Mouse (Mus musculus): Measurements from ENCODE around the gene Insc.
"Not testable (repeated sequence)": the region's sequence is repeated elsewhere in the genome, so short reads cannot be mapped to it uniquely, and the experiment has no call there.

Insc gene

GRCm38 (mm10) chr7:114743022-114743780 is at the start of gene Insc:
Gene Insc (plus strand): TSS chr7:114743694.
- no peak for DNase-seq

- no peak for DNase-seq
Measured at GRCm38 (mm10) chr7:114700871-114701270, 42.6 kb upstream of the Insc start.

DNA sequence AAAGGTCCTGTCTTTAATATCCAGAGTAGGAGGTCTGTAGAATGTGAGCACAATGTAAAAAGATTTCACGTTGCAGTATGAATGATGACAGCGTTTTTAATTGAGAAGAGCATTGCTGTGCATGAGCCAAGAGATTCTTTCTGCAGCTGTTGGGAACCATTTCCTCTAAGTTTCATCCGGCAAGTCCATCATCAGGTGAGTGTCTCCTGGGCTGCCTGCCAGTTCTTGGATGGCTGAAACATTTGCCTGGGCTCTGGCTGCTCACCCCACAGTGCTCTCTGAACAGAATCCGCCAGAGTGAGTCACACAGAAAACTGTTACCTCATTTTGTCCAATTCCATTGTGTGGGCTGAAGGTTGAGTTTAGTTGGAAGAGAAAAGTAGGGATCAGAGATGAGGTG is 36.8 kb upstream of the Insc start:
- no peak for DNase-seq

- no peak for DNase-seq
Measured at GRCm38 (mm10) chr7:114707398-114707797, 36.1 kb upstream of the Insc start.

DNA sequence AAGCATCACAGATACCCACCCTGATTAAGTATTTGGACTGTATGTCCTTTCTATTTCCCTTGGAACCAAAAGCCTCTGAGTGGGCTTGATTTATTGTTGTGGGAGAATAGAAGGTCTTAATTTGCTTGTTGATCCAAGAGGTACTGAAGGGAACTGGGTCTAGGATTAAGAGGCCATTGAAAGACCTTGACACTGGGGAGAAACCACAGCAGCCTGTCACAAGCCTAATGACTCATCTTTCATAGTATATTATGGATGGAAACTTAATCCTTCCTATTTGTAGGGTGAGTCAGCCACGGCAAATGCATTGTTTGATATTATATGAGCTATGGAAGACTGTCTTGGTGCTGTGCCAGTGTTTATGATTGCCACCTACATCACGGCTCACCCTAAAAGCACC is 33.1 kb upstream of the Insc start:
- no peak for DNase-seq

- DNase-seq = no peak
Measured at GRCm38 (mm10) chr7:114712523-114712922, 31.0 kb upstream of the Insc start.

GRCm38 (mm10) chr7:114718300-114718699 is 25.2 kb upstream of the Insc start, which contains the start of gene Calcb:
Gene Calcb (plus strand): TSS chr7:114718643.
- no peak for DNase-seq

DNA sequence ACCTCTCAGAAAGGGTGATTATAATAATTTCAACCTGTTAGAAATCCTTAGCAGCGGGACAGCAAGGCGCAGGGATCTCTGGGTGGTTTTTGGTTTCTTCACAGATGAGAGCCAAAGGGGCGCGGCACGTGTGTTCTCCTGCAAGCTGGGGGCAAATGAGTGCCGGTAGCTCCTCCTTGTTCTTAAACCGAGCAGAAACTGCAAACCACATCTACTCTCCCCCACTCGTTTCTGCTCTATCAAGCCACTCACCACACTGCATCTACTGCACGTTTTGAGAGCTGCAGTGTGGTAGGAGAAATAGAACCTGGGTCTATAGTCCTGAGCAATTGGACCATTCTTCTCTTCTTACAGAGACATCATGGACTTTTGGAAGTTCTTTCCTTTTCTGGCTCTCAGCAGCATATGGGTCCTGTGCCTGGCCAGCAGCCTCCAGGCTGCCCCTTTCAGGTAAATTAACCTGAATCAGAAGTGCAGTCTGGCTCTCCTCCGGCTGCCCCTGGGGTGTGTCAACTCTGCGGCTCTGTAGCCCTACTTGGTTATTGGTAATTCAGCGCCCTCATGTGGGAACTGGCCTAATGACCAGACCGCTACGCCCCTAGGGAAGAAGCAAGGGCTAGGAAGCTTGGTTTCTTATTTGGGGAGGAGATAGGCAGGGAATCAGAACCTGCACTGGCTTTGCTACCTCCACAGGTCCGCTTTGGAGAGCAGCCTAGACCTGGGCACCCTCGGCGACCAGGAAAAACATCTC is 23.9 kb upstream of the Insc start:
- DNase-seq = peak; percentile 48

DNA sequence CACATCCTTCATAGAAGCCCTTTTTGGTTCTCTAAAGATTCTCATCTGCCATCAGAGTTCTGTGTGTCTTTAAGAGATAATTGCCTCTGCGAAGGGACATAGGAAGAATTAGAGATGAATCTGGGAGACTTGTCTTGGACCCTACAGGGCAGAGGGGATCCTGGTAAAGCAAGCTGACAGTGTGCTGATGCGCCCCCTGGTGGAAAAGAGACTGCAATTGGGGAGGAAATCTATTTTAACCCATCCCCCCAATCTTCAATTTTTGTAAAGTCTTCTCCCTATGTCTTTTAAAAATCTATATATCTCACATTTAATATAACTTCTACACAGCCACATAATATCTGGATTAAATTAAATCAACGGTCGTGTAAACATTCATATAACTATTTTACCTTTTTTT is 13.8 kb upstream of the Insc start:
- DNase-seq = not testable (repeated sequence)

GRCm38 (mm10) chr7:114731175-114731574 is 12.3 kb upstream of the Insc start:
- no peak for DNase-seq

- DNase-seq = not testable (repeated sequence)
Measured at GRCm38 (mm10) chr7:114731700-114732099, 11.8 kb upstream of the Insc start.

DNA sequence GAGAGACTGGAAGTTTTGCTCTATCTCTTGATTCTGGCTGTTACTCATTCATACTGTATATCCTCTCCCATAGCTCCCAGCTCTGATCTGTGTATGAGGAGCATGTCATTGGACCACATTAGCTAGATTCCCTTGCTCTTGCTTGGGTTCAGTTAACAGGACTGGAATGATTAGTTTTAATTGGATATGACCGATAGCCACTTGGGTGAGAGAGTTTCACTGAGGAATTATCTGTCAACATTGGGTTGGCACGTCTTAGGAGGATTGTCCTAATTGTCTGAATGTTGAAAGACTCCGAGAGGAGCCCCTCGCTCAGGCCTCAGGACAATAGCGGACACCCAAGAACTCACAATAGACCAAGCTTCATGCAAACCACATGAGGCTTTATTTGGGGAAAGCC is 7.2 kb upstream of the Insc start:
- DNase-seq = no peak

DNA sequence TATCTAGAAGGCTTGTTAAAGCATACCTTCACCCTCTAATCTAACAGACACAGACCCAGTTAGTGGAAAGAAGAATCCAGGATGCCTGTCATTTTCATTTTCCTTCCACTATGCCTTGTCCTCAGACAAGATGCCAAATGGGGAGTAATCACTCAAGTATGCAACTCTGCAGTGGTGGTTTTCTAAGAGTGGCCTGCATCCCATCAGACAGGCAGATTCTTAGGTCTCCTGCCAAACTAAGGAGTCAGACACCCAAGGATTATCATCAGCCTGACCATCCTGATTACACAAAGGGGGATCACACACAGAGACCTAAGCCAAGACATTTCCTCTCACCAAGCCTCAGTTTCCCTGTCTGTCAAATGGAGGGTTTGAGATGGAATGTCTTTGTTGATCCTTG is 5.3 kb upstream of the Insc start:
- DNase-seq = no peak

GRCm38 (mm10) chr7:114740360-114741165 is 2.9 kb upstream of the Insc start:
- peak; percentile 30 for DNase-seq

DNA sequence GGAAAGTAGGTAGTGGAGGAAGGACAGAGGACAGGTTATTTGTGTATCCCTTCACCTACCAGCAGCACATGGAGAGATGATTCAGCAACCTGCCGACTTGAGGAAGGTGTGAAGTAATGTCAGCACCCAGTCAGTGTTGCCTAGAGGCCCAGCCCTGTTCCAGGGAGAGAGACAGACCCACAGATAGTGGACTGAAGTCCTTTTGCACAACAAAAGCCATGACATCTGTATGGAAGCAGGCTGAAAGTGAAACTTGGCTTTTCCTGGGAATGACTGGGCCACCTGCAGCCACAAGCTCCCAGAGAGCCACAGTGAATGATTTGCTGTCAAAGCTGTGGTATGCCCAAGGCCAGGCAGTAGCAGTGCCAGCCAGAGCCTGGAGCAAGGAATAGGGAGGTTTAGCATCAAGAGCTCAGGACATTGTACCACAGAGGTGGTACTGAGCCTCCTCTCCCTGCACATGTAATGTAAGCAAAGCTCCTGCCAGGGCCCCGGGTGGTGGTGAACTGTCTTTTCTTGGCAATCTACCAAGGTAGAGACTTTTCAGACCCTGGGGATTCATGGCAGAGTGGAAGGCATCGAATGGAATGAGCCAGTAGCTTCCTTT is 1.2 kb downstream of the Insc start:
- DNase-seq = no peak

DNA sequence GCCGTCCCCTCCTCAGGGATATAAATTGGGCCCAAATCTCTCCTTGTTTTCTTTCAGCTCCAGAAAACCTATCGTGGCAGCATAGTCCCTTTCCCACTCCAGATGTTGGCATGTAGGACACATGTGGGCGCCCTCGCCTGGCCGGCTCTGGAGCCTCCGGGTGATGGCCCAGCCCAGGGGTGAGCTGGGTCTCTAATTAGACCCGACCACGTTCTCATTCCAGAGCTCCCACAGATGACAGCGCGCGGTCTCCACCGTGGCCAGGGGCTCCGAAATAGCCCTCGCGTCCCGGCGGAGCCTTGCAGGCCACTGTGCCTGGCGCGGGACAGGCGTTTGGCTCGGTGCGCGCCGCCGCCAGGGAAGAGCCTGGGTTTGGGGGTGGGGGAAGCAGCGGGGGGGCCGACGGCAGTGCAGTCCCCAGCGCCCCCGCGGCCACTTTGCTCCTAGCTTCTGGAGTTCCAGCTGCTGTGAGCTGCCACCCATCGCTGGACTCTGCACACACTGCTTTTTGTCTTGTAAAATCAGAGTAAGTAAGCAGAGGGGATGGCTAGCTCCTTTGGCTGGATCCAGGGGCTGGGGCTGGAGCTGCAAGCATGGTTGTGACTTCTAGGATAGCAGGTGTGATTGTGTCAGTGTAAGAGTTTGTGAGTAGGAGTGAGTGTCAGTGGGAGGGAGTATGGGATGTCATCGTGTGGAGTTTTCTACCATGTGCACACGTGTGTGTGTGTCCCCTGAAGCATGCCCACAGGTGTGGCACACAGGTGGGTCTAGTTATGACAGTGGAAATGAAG is 2.2 kb downstream of the Insc start:
- DNase-seq = peak; percentile 16

DNA sequence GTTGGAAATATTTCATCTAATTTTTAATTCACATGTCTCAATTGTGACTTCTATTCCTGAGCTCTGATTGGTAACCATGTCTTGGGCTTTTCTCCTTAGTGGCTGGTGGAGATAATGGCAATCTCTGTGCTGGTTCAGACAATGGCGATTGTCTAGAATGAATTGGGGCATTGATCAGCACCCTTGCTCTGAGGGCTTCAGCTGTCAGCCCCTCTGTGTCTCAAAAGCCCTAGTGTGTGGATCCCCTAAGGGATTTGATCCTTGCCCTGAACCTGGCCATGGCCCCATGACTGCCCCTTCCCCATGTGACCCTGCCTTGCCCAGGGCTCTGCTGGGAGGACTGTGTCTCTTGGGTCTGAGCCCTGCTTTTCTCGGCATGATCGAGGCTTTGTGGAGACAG is 4.1 kb downstream of the Insc start:
- DNase-seq = no peak

DNA sequence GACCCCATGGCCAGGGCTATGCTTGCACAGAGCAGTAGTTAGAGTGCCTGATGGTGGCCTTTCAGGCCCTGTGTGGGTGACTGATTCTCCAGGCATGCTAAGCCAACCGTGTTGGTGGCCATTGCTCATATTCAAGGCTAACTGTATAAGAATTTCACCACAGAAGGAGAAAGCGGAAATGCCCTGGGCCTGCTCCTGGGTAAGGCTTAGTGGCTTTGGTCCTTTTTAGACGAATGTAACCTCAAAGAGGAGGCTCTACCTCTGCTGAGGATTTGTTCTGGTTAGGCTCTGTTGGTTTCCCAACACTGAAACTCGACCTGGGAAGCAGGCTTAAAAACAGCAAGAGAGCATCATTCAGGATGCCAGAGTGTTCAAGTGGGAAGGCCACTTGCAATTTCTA is 4.7 kb downstream of the Insc start:
- no peak for DNase-seq

- no peak for DNase-seq
Measured at GRCm38 (mm10) chr7:114753471-114753870, 10.0 kb downstream of the Insc start.

DNA sequence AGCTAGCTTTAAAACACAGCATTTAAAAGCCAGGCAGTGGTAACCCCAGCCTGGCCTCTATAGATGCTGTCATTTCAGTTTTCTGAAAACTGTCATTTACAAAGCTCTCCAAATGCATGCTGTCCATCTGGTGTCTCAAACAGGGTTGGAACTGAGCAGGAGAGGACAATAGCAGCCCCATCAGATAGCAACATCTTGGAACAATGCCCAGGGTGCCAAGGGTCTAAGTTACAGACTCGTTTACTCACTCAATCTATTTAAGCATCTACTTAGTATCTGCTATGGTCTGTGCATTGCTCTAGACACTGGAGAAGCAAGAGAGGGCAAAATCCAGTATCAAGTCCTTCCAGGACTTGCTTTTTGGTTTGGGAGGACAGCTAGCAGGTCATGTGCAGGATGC is 10.7 kb downstream of the Insc start:
- no peak for DNase-seq

DNA sequence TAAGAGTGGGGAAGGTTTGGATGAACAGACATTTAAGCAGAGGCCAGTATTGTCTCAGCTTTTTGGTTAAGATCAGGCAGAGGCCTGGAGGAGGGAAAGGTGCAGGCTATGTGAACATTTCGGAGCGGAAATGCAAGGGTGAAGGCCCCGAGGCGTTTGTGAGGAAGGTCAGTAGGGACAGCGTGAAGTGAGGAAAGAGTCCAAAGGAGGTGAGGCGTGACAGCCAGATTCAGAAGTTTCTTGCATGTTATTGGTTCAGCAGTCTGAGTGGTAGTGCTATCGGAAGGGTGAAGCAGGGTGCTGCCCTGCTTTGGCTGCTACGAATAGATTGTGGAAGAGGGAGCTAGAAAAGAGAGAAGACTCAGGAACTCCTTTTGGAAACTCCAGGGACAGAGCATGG is 11.1 kb downstream of the Insc start:
- DNase-seq = no peak

DNA sequence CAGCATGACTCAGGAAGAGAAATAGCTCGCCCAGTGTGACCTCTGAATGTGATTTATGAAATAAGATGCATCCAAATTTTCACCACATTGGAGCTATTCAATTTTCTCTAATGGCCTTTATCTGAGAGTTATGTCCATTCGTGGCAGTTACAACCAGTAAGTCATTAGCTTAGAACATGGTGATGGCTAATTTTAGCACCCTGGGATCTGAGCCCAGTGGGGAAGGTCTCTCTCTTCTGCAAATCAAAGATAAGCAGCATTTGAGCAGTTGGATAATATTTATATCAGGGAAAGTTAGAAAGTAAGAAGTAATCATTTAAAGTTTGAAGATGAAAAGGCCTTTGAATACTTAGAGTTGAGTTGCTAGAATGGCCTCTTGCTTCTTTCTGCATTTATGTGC is 19.2 kb downstream of the Insc start:
- DNase-seq = no peak

All from lung, postnatal 10 days (tissue).